Mouse (Mus musculus) stomach, embryonic 15.5 days (tissue): ENCODE measurements at regions not wholly inside any gene's neighbourhood (a gene's known extent, or its start where the extent isn't known, plus 50 kb on each side); places are given as distances from the start of the nearest gene placed in this dataset.
A peak's percentile ranks its signal among the peaks of the same experiment; 100 is the strongest.

Source experiments
- ATAC-seq: fragments of 200-750 bp; cut with Nextera tagmentation; 2 replicates; pipeline ENCODE4 v1.8.0; 2017; ENCODE audit warnings: low read depth, moderate number of reproducible peaks, moderate TSS enrichment; ENCODE audit not compliant: insufficient read depth, low FRiP score
- H3K27ac ChIP-seq: fragments of 300-500 bp; sonication (generic); 2 replicates; pipeline ENCODE4 v1.5.1; 2015; ENCODE audit warnings: mild to moderate bottlenecking, inconsistent platforms
- H3K27me3 ChIP-seq: fragments of 300-500 bp; sonication (generic); replicated peaks from 2 replicates; pipeline ENCODE4 v1.6.1; 2015; ENCODE audit warnings: inconsistent platforms
- H3K36me3 ChIP-seq: fragments of 300-500 bp; sonication (generic); 2 replicates; pipeline ENCODE4 v1.6.1; 2015; ENCODE audit warnings: inconsistent platforms
- H3K4me1 ChIP-seq: fragments of 300-500 bp; sonication (generic); 2 replicates; pipeline ENCODE4 v1.6.1; 2015; ENCODE audit warnings: inconsistent platforms
- H3K4me2 ChIP-seq: fragments of 300-500 bp; sonication (generic); 2 replicates; pipeline ENCODE4 v1.6.1; 2015; ENCODE audit warnings: mild to moderate bottlenecking, inconsistent platforms
- H3K4me3 ChIP-seq: fragments of 300-500 bp; sonication (generic); replicated peaks from 2 replicates; pipeline ENCODE4 v1.5.1; 2015; ENCODE audit warnings: inconsistent platforms
- H3K9ac ChIP-seq: fragments of 300-500 bp; sonication (generic); 2 replicates; pipeline ENCODE4 v1.6.1; 2015; ENCODE audit warnings: inconsistent platforms
- H3K9me3 ChIP-seq: fragments of 300-500 bp; sonication (generic); 2 replicates; pipeline ENCODE4 v1.6.1; 2016; ENCODE audit warnings: inconsistent platforms
- WGBS: fragments of 180-500 bp; shearing (Covaris S2); methylation state at CpG from one replicate; pipeline ENCODE4 v1.1.7; 2015; 5-methylcytosine and 5-hydroxymethylcytosine counted together

DNA sequence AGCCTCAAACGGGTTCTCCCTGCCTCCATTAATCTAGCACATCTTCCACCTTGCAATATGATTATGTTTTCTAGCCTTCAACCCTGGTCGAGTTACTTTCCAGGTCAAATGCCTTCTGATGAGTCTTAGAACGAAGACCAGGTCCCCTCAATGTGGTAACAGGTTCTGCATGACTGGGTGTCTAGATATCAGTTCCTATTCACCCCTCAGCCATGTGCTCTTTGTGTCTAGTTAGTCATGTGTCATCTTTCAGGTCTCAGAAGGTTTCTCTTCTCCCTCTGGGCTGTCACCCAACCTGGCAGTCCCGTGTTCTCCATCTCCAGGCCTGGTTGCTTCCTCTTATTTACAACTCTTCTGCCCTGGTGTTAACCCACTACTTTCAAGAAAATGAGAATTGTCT, 356.7 kb downstream of the Rps24 start:
- Histone ChIP-seq H3K9me3 (no peaks in the 10 kb centered on the region), H3K9ac (no peak overlapping the region), H3K4me2 (no peak overlapping the region), H3K27ac (no peak overlapping the region), H3K36me3 (no peaks in the 10 kb centered on the region), H3K27me3 (no peaks in the 10 kb centered on the region), H3K4me3 (no peak overlapping the region), H3K4me1 (no peaks in the 10 kb centered on the region)
- whole genome bisulfite sequencing: 71% methylated on average over 4 of the region's 4 CpGs
- no peak for ATAC-seq

DNA sequence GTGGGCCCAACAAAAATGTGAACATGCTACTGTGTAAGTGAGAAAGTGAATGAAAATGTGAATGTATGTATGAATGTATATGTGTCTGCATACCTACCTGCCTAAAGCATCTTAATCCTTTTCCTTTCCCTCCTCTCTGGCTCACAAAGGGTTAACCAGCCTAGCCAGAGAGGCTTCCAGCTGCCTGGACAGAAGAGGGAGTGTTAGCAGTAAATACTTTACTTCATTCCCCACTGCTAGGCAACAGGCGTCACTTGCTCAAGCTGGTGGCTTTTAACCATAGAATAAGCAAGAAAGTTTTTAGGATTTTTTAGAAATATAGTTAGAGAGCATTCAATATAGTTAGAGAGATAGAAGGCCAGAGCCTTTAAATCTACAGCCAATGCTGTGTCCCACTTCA, 363.6 kb downstream of the Rps24 start:
- Histone ChIP-seq H3K4me3 (no peak overlapping the region), H3K9me3 (no peaks in the 10 kb centered on the region), H3K27ac (no peak overlapping the region), H3K9ac (no peak overlapping the region), H3K36me3 (no peaks in the 10 kb centered on the region), H3K4me2 (no peak overlapping the region), H3K27me3 (no peaks in the 10 kb centered on the region), H3K4me1 (no peaks in the 10 kb centered on the region)
- ATAC-seq: no peak
- 14% methylated on average over 1 of the region's 1 CpGs for WGBS

DNA sequence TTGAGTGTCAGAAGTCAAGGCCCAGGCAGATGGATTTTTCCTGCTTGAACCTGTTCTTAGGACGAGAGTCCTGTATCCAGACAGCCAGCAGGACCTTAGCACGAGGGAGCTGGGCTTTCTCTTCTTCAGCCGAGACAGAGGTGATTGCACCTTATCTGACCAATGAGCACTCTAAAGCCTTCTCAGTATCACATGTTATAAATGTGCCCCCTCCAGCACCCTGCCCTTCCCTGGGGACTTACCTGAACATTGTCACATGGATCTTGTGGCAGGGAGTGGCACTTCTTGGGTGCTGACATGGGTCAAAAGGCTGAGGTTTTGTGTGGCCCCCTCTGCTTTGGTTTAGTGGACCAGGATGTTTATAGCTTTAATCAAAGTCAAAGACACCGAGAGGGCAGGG, 367.5 kb downstream of the Rps24 start:
- no peaks in the 10 kb centered on the region for H3K27me3 ChIP-seq
- 46% methylated on average over 4 of the region's 4 CpGs for WGBS

GRCm38 (mm10) chr14:24862171-24862570, 375.2 kb downstream of the Rps24 start:
- Histone ChIP-seq H3K4me1 (peaks cover 7% of the 10 kb centered on the region; the same call in 1 of the 2 replicates), H3K4me2 (no peak overlapping the region), H3K27me3 (no peaks in the 10 kb centered on the region), H3K4me3 (no peak overlapping the region), H3K27ac (no peak overlapping the region), H3K9ac (no peak overlapping the region), H3K9me3 (no peaks in the 10 kb centered on the region), H3K36me3 (no peaks in the 10 kb centered on the region)
- WGBS: 58% methylated on average over 8 of the region's 8 CpGs
- no peak for ATAC-seq

More for the DNA sequence above, 367.5 kb downstream of the Rps24 start:
- ATAC-seq: no peak
- Histone ChIP-seq H3K4me3 (no peak overlapping the region), H3K4me2 (no peak overlapping the region), H3K27ac (no peak overlapping the region), H3K9ac (no peak overlapping the region), H3K36me3 (no peaks in the 10 kb centered on the region), H3K4me1 (no peaks in the 10 kb centered on the region), H3K9me3 (no peaks in the 10 kb centered on the region)

DNA sequence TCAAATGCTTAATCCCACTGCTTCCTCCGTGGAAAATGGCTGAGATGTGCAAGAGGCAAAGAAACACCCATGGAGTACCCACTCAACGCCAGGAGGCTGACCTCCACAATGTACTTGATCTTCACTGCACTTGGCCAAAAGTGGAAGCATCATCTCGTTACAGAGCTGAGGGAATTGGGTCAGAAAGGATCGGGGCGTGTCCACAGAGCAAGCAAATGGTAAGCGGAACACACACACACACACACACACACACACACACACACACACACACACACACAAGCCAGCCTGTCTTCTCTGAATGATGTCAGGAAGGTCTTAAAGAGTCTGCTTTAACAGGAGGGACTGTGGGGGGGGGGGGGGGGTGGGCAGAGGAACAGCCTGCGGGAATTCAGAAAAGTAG, 375.7 kb downstream of the Rps24 start:
- ATAC-seq: 0 out of 2 replicates have a peak, but pooled peaks have one; percentile 13
- Histone ChIP-seq H3K27me3 (no peaks in the 10 kb centered on the region), H3K9me3 (no peaks in the 10 kb centered on the region), H3K9ac (no peak overlapping the region), H3K4me1 (peaks cover 7% of the 10 kb centered on the region; the same call in 1 of the 2 replicates), H3K4me2 (no peak overlapping the region), H3K36me3 (no peaks in the 10 kb centered on the region), H3K4me3 (no peak overlapping the region), H3K27ac (no peak overlapping the region)
- 67% methylated on average over 6 of the region's 7 CpGs for whole genome bisulfite sequencing

DNA sequence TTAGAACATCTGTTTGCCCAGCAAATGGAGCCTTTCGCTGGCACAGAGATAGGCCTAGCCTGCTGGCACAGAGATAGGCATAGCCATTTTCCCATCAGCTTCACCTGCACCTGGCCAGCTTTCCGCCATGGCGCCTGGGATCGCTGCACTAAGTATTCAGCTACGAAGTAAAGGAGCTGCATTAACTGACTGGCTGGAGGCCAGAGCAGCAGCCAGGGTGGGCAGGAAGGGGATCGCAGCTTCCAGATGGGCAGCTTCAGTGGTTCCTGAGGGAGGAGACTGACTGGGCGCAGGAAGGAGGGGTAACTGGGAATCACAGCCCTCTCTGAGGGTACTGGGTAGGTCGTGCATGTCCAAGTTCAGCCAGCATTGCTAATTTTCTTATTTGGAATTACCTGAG, 376.2 kb downstream of the Rps24 start:
- no peak overlapping the region for H3K27ac ChIP-seq

GRCm38 (mm10) chr14:24865579-24866230, 378.8 kb downstream of the Rps24 start:
- Histone ChIP-seq H3K9me3 (no peaks in the 10 kb centered on the region), H3K9ac (no peak overlapping the region), H3K27ac (no peak overlapping the region), H3K4me1 (peaks cover 7% of the 10 kb centered on the region; the same call in 1 of the 2 replicates), H3K27me3 (no peaks in the 10 kb centered on the region), H3K4me2 (no peak overlapping the region), H3K36me3 (no peaks in the 10 kb centered on the region), H3K4me3 (no peak overlapping the region)
- WGBS: 70% methylated on average over 6 of the region's 6 CpGs
- ATAC-seq: 0 out of 2 replicates have a peak, but pooled peaks have one; percentile 25

More for the DNA sequence above, 376.2 kb downstream of the Rps24 start:
- no peak overlapping the region for H3K4me2 ChIP-seq
- no peak overlapping the region for H3K9ac ChIP-seq
- H3K4me1 ChIP-seq: peaks cover 7% of the 10 kb centered on the region; the same call in 1 of the 2 replicates
- H3K4me3 ChIP-seq: no peak overlapping the region
- peak; percentile 33; the same call in 1 of the 2 replicates for ATAC-seq
- no peaks in the 10 kb centered on the region for H3K36me3 ChIP-seq
- no peaks in the 10 kb centered on the region for H3K9me3 ChIP-seq
- no peaks in the 10 kb centered on the region for H3K27me3 ChIP-seq
- 67% methylated on average over 8 of the region's 8 CpGs for WGBS

GRCm38 (mm10) chr14:24867816-24868215, 380.9 kb downstream of the Rps24 start:
- Histone ChIP-seq H3K9me3 (no peaks in the 10 kb centered on the region), H3K4me3 (no peak overlapping the region), H3K27me3 (no peaks in the 10 kb centered on the region), H3K9ac (no peak overlapping the region), H3K4me1 (peaks cover 7% of the 10 kb centered on the region; the same call in 1 of the 2 replicates), H3K4me2 (no peak overlapping the region), H3K36me3 (no peaks in the 10 kb centered on the region), H3K27ac (no peak overlapping the region)
- 87% methylated on average over 6 of the region's 6 CpGs for WGBS
- no peak for ATAC-seq

DNA sequence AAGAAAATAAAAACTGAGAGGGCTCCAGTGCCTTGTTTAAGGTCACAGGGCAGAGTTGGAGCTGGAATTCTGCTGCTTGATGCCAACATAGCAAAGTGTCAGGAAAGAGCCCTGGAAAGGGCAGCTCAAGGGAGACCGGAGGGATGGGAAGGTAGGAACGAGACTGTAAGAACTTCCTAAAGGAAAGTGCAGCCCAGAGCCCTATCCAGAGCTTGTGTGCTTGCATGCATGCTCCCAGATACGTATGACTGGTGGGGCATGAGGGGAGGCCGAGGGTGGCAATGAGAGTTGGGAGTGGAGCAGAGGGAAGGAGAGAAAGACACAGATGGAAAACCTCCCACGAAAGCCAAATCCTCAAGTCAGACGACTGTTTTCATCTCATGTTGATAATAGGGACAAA, 381.8 kb downstream of the Rps24 start:
- 65% methylated on average over 6 of the region's 6 CpGs for WGBS
- no peak overlapping the region for H3K9ac ChIP-seq
- no peak overlapping the region for H3K4me2 ChIP-seq
- H3K27ac ChIP-seq: no peak overlapping the region
- no peaks in the 10 kb centered on the region for H3K27me3 ChIP-seq
- H3K4me1 ChIP-seq: peaks cover 3% of the 10 kb centered on the region; the same call in 1 of the 2 replicates
- no peaks in the 10 kb centered on the region for H3K9me3 ChIP-seq
- ATAC-seq: no peak
- H3K36me3 ChIP-seq: no peaks in the 10 kb centered on the region
- H3K4me3 ChIP-seq: no peak overlapping the region

GRCm38 (mm10) chr14:24870246-24870645, 383.3 kb downstream of the Rps24 start:
- peaks cover 3% of the 10 kb centered on the region; the same call in 1 of the 2 replicates for H3K4me1 ChIP-seq
- ATAC-seq: no peak
- H3K9me3 ChIP-seq: no peaks in the 10 kb centered on the region
- no peak overlapping the region for H3K4me3 ChIP-seq
- H3K27ac ChIP-seq: no peak overlapping the region
- no peaks in the 10 kb centered on the region for H3K27me3 ChIP-seq
- H3K36me3 ChIP-seq: no peaks in the 10 kb centered on the region
- no peak overlapping the region for H3K4me2 ChIP-seq
- no peak overlapping the region for H3K9ac ChIP-seq
- WGBS: 85% methylated on average over 3 of the region's 3 CpGs

- H3K27ac ChIP-seq: no peak overlapping the region
- no peaks in the 10 kb centered on the region for H3K9me3 ChIP-seq
- no peak overlapping the region for H3K4me3 ChIP-seq
- H3K36me3 ChIP-seq: no peaks in the 10 kb centered on the region
- 51% methylated on average over 10 of the region's 10 CpGs for WGBS
- no peak overlapping the region for H3K4me2 ChIP-seq
- ATAC-seq: peak; percentile 43; the same call in 1 of the 2 replicates
- no peak overlapping the region for H3K9ac ChIP-seq
- no peaks in the 10 kb centered on the region for H3K4me1 ChIP-seq
- H3K27me3 ChIP-seq: no peaks in the 10 kb centered on the region
These were observed 384.6 kb downstream of the Rps24 start for GRCm38 (mm10) chr14:24871392-24871998.

DNA sequence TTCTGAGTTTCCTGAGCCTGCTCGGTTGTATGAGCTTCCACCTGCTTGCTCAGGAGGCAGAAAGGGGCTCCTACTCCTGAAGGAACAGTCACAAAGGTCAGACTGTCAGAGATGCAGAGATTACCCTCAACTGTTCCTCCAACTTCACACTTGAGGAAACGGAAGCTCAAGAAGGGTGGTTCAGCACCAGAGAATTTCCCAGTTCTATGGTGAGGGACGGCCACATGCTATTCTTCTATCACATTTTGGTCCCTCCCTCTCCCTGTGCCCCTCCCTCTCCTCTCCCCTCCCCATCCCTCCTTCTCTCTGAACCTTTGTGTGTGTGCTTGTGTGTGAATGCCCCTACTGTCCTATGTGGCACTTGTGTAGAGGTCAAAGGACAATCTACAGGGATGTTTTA, 386.0 kb downstream of the Rps24 start:
- H3K9ac ChIP-seq: no peak overlapping the region
- WGBS: 52% methylated on average over 3 of the region's 3 CpGs
- no peak for ATAC-seq
- no peak overlapping the region for H3K4me3 ChIP-seq
- no peaks in the 10 kb centered on the region for H3K4me1 ChIP-seq
- no peaks in the 10 kb centered on the region for H3K27me3 ChIP-seq
- no peaks in the 10 kb centered on the region for H3K9me3 ChIP-seq
- no peak overlapping the region for H3K27ac ChIP-seq
- no peak overlapping the region for H3K4me2 ChIP-seq
- H3K36me3 ChIP-seq: no peaks in the 10 kb centered on the region
